Mouse (Mus musculus) layer of hippocampus, adult 2 months (tissue): ENCODE results near the gene Ndufs7. TPM values are rescaled to one million over a fixed set of nuclear protein-coding genes. Genes with fewer than 3 reads are reported as not detected.

Experiments
- DNase-seq, 2 experiments: peaks; one replicate each; pipeline ENCODE4 v3.0.0; 2022; ENCODE audit warnings: low spot score in 2 of 2
- H3K27ac ChIP-seq: fragments of 200-600 bp; 2 replicates; pipeline ENCODE4 v1.8.1; 2022
- H3K4me3 ChIP-seq: fragments of 200-600 bp; 2 replicates; pipeline ENCODE4 v1.8.1; 2022; ENCODE audit warnings: mild to moderate bottlenecking
- CTCF ChIP-seq: fragments of 200-600 bp; conservative IDR thresholded peaks from 2 replicates; pipeline ENCODE4 v1.8.1; 2022; ENCODE audit warnings: antibody characterized with exemption, mild to moderate bottlenecking, moderate library complexity
- microRNA-seq, 2 experiments: library from miRNA; unstranded; fragments of <30 nt; microRNA quantifications; one replicate each; pipeline ENCODE4 v1.2.0; 2021
- total RNA-seq, 2 experiments: library from RNA; stranded (reverse); gene quantifications; 2 replicates each; pipeline ENCODE4 v1.2.3; 2021

Ndufs7 gene
- total RNA-seq, 2 experiments from 2014 or later: 201 to 210 TPM

GRCm38 (mm10) chr10:80304862-80305261 is 55.9 kb downstream of the Ndufs7 start:
- no peak for TF ChIP-seq CTCF
- no peak overlapping the region for H3K4me3 ChIP-seq
- H3K27ac ChIP-seq: no peak overlapping the region
- no peak for DNase-seq

Small RNA genes within 50 kb of the gene (microRNA-seq; reads per million reads assigned to microRNA genes)
- gene Mir6911: 0.96 to 2.6 reads per million in 2 experiments

Other genes with a start within 250 kb of the Ndufs7 start
- gene Arhgap45, start 232.5 kb upstream of the Ndufs7 start, total RNA-seq: 1 to 10 TPM; 3.7 to 4.4 TPM
- 10 to 100 TPM; 77.8 to 79.1 TPM for gene Polr2e, start 209.3 kb upstream of the Ndufs7 start, total RNA-seq
- gene Gpx4, start 202.0 kb upstream of the Ndufs7 start, total RNA-seq: 100 to 1,000 TPM; 440 to 464 TPM
- 10 to 100 TPM; 22.4 to 23.4 TPM for gene Sbno2, start 143.6 kb upstream of the Ndufs7 start, total RNA-seq
- 10 to 100 TPM; 96.8 to 97.7 TPM for gene Stk11, start 133.3 kb upstream of the Ndufs7 start, total RNA-seq
- gene Atp5d, start 110.5 kb upstream of the Ndufs7 start, total RNA-seq: 100 to 1,000 TPM; 332 to 344 TPM
- gene Cbarp, start 108.3 kb upstream of the Ndufs7 start, total RNA-seq: 100 to 1,000 TPM; 331 to 341 TPM
- 10 to 100 TPM; 53.1 to 54.5 TPM for gene Midn, start 100.8 kb upstream of the Ndufs7 start, total RNA-seq
- 100 to 1,000 TPM in 1 of 2 experiments, 10 to 100 TPM in 1; 88.3 to 103 TPM for gene Cirbp, start 83.1 kb upstream of the Ndufs7 start, total RNA-seq
- gene 1600002K03Rik, start 76.2 kb upstream of the Ndufs7 start, total RNA-seq: 1 to 10 TPM; 7.0 to 7.4 TPM
- 1 to 10 TPM; 7.1 to 9.7 TPM for gene Efna2, start 69.6 kb upstream of the Ndufs7 start, total RNA-seq
- 10 to 100 TPM; 41.4 to 49.6 TPM for gene Mum1, start 22.7 kb upstream of the Ndufs7 start, total RNA-seq
- 10 to 100 TPM; 29.8 to 33.1 TPM for gene Gamt, start 11.9 kb downstream of the Ndufs7 start, total RNA-seq
- gene Dazap1, start 12.4 kb downstream of the Ndufs7 start, total RNA-seq: 10 to 100 TPM; 91.2 to 95.4 TPM
- 100 to 1,000 TPM; 926 to 932 TPM for gene Rps15, start 43.3 kb downstream of the Ndufs7 start, total RNA-seq
- gene Apc2, start 46.9 kb downstream of the Ndufs7 start, total RNA-seq: 100 to 1,000 TPM in 1 of 2 experiments, 10 to 100 TPM in 1; 98.3 to 110 TPM
- gene 2310011J03Rik, start 71.4 kb downstream of the Ndufs7 start, total RNA-seq: 10 to 100 TPM; 23.5 to 25.7 TPM
- 1 to 10 TPM; 2.8 to 3.2 TPM for gene Pcsk4, start 80.4 kb downstream of the Ndufs7 start, total RNA-seq
- 10 to 100 TPM in 1 of 2 experiments, 1 to 10 TPM in 1; 9.6 to 11.0 TPM for gene Reep6, start 80.8 kb downstream of the Ndufs7 start, total RNA-seq
- 1 to 10 TPM; 4.7 to 7.2 TPM for gene Adamtsl5, start 99.3 kb downstream of the Ndufs7 start, total RNA-seq
- 10 to 100 TPM; 33.4 to 36.6 TPM for gene Plk5, start 107.3 kb downstream of the Ndufs7 start, total RNA-seq
- gene Mex3d, start 138.5 kb downstream of the Ndufs7 start, total RNA-seq: 10 to 100 TPM; 15.5 to 17.1 TPM
- gene Mbd3, start 150.4 kb downstream of the Ndufs7 start, total RNA-seq: 100 to 1,000 TPM; 147 to 149 TPM
- gene Uqcr11, start 157.7 kb downstream of the Ndufs7 start, total RNA-seq: 100 to 1,000 TPM; 404 to 413 TPM
- 10 to 100 TPM; 27.6 to 31.6 TPM for gene Tcf3, start 184.5 kb downstream of the Ndufs7 start, total RNA-seq
- gene Onecut3, start 245.7 kb downstream of the Ndufs7 start, total RNA-seq: not detected